Mouse (Mus musculus) urinary bladder, postnatal 10 days (tissue): ENCODE measurements at regions not wholly inside any gene's neighbourhood (a gene's known extent, or its start where the extent isn't known, plus 50 kb on each side); places are given as distances from the start of the nearest gene placed in this dataset.
A peak's percentile ranks its signal among the peaks of the same experiment; 100 is the strongest.

Experiments
- DNase-seq: peaks from one replicate; pipeline ENCODE4 v3.0.0; 2022; ENCODE audit warnings: low spot score

DNA sequence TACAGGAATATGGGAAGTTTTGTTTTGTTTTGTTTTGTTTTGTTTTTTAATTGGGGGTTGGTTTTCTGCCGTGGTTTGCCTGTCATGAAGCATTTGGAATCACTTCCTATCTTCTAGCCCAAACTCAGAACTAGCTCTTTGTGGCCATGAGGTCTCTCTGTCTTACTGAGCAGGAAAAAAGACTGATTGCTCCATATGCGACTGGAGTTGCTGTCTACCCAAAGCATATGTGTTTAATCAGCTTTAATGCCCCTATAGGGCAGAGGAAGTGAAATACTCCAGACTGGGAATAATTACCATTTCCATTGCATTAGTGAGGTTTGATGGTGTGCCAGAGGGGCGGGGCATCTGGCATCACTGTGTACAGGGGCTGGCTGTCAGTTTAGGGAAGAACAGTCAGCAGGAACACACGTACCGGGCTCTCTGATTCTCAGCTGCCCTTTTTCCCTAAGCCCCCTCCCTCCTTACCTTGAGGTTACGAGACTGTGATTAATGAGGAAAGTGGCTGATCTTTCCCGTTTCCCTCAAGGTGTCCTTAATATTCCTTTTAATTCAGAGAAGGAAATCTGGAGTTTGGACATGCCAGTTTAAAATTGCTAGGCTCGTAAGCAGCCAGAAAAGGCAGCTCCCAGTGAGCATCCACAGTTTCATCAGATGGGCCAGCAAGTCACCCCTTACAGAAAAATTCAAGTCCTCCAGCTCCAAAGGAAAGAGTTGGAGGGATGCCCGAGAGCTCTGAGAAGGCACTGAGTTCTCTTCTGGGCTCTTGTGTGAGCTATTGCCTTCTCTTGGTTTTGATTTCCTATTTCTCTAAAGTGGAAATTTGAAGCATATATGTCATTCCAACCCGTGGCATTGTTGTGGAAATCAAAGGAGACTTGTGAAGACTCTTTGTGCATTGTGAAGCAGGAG is 2482.1 kb upstream of the 5930422O12Rik start:
- no peak for DNase-seq

DNA sequence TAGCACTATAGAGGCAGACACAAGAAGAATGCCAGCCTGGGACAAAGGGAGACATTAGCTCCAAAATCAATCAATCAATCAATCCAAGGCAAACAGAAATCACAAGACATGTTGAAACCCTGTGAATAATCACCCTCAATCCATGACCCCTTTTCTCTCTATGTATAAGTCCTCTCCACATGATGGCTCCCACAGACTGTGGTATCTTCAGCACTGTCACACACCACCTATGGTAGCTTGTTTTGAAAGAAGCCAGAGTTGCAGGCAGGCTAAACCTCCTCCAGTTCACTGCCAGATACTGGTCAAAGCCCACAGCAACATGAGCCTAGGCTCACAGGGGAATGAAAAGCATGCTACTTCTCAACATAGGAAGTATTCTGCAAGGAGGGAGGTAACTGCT is 2475.7 kb upstream of the 5930422O12Rik start:
- DNase-seq: no peak

DNA sequence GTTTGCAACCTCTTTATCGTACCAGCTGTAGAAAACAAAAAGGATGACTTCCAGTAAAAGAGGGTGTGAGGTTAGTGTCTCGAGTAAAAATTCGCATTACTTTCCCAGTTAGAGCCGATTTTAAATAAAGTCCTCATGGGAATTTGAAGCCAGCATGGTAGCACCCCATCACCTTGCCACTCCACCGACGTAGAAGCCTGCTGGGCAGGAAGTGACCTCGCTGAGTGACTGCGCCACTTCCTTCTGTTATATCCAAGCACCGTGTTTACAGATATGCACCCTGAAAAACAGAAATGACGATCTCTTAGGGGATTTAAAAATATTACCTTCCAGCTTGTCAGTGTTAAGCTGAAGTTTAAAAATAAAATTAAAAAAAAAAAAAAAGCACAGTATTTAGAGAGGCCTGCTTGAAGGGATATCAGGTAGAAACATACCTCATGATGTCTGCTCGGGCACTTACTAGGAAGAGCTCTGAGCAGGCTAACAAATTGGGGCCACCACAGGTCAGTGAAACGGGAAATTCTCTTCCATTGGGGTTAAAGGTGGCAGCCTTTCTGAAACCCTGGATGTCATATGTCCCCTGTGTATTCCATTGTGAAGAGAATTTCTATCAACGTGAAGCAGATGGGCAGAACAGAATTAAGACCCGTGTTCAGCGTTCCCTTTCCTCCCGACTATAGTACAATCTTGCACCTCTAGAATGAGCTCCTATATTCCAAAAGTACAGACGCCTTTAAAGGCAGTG is 2468.9 kb upstream of the 5930422O12Rik start:
- DNase-seq: no peak

DNA sequence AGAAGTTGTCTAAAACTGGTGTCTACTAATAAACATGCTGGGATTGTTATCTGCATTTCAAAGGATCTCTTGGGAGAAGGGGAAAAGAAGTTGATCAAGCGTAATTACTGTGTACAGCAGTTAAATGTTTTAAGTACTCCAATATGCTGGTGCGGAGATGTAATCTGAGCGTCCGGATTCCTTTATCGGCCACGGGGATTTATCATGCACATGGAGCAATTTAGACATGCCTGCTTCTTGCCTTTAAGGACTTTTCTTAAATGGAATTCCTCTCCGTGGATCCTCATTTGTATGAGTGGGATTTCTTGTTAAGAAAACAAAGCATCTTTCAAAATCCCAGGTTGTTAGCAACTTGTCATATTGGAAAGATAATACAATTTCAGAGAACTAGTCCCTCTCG is 2468.0 kb upstream of the 5930422O12Rik start:
- no peak for DNase-seq

DNA sequence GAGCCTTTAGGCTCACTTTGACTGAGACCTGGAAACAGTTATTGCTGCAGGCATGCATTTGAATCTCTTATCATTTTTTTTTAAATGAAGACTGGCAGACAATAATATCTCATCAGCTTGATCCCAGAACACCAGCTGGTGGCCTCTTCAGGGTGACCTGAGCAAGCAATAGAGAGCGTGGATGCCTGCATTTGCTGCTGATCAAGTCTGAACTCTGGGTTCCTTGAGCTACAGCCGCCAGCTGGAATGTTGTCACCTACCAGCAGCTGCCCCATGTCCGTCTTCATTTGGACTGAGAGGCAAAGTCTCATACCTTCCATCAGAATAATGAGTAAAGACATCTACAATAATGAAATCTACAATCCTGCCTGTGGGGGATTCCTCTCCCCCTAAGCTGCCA is 2466.3 kb upstream of the 5930422O12Rik start:
- no peak for DNase-seq

DNA sequence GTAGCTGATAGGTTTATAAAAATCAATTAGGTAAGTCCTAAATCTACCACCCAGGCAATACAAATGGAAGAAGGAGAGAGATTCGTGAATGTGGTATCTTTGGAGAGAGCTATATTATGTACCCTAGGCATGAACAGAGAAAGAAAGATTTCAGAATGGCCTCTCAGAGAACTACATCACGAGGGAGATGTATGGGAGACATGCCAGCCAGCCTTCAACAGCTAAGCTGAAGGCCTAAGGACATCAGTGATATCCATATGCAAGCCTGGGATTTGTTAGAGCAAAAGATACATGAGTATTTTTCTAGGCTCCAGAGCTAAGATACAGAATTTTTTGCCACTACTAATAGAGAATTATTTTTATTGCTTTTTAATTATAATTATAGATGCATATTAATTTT is 2445.7 kb upstream of the 5930422O12Rik start:
- no peak for DNase-seq

DNA sequence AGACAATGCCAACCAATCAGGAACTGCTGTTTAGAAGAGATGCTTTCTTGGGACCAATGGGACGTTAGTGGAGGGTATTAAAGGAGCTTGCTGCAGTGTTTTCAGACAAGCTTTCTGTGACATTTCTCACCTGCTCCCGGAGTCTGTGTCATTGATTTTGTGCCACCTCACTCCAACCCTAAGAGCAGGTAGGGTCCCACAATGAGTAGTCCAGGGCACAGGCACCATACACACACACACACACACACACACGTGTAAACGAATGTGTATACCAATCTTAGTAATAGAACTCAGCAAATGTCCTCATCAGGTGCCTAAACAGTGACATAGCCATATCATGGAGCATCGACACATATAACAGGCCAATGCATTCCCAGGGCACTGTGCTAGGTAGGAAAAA is 2440.5 kb upstream of the 5930422O12Rik start:
- DNase-seq: no peak

DNA sequence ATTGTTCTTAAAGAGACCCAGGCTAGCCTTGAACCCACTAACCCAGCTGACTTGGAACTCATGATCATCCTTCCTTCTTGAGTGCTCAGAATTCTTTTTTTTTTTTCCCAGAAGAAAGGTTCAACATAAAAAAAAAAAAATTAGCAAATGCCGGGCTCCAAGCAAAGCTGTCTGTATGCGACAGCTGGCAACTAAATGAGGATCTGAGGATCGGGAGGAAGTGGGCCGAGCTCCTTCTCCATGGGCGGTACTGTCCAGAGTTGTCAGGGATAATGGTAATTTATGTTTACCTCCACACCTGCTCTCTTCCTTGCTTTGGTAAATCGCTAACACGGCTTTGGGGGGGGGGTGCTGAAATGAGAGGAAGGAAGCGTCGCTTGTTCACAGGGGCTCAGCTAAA is 2429.9 kb upstream of the 5930422O12Rik start:
- DNase-seq: no peak

DNA sequence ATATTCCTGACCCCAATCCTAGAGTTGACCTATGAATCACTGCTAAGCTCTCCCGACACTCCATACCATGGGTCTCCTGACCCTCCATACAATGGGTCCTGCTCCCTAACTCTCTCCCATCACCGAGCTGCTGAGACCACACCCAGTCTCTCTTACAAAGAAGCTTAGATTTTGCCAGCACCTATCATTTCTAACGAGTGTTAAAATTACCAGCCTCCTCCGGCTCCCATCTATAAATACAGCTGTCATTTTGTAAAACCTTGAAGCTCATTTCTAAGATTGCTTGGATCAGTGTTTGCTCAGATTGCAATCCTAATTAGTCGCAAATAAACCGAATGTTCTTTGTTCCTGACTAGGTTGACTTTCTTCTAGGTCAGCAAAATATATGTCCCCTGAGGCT is 2428.4 kb upstream of the 5930422O12Rik start:
- no peak for DNase-seq

DNA sequence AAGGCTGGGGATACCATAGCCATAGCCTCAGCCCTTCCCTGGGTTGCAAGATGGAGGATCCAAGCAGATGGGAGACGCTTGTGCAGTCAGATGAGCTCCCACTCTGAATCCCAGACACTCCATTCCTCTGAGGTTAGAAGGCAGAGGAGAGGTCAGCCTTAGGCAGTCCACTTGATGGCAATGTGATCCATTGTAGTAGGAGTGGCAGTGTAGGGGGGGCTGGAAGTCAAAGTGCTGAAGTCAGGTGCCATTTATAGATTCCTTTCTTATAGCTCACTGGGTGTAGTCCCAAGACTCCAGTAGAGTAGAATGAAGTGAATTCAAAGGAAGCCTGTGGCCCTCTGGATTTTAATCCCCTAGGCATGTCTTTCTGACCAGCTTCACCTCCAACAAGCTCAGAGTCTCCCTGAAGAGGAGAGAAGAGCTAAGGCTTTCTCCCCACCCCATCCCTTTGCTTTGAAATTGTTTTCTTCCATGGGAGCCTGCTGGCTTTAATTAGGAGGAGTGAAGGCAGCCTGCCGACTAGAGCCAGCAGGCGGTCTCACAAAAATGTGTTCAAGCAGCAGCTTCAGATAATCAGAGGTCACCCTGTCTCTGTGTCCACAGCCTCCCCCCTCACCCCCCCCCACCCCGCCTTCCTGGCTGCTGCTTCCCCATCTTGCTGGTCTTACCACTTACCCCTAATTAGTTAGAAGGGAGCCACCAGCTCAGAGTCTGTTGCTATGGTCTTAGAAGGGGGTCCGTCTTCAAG is 2426.4 kb upstream of the 5930422O12Rik start:
- DNase-seq: no peak

DNA sequence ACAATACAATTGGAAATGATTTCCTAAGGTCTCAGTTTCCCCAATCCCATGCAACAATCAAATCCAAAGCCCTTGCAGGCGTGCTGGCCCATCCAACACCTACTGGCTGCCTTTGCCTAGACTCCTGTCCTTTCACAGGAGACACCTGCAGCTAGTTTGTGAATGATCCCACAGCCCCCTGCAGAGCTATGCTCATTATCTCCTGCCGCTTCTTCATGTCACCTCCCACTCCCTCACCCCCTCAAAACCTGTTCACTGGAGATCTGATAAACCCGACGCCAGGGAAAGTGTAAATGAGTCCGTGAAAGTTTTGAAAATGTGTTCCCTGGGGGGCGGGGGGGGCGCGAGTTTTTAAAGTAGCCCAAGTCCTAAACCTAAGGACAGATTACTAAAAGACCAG is 2420.2 kb upstream of the 5930422O12Rik start:
- no peak for DNase-seq

DNA sequence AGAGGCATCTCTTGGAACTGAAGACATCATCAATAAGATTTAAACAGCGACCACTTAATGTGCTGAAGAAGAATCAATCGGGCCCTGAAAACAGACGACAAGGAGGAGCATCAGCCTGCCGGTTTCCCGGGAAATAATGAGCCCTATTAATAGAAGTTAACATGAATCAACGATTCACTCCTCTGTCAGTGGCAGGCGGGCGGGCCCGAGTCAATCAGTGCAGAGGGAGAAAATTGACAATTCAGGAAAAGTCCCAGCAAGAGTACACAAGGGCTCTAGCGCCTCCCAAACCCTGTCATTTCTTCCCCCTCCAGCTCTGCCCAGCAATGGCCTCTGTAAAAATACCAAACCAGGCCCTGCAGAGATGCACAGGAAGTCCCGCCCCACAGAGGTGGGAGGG is 2416.4 kb upstream of the 5930422O12Rik start:
- DNase-seq: no peak

DNA sequence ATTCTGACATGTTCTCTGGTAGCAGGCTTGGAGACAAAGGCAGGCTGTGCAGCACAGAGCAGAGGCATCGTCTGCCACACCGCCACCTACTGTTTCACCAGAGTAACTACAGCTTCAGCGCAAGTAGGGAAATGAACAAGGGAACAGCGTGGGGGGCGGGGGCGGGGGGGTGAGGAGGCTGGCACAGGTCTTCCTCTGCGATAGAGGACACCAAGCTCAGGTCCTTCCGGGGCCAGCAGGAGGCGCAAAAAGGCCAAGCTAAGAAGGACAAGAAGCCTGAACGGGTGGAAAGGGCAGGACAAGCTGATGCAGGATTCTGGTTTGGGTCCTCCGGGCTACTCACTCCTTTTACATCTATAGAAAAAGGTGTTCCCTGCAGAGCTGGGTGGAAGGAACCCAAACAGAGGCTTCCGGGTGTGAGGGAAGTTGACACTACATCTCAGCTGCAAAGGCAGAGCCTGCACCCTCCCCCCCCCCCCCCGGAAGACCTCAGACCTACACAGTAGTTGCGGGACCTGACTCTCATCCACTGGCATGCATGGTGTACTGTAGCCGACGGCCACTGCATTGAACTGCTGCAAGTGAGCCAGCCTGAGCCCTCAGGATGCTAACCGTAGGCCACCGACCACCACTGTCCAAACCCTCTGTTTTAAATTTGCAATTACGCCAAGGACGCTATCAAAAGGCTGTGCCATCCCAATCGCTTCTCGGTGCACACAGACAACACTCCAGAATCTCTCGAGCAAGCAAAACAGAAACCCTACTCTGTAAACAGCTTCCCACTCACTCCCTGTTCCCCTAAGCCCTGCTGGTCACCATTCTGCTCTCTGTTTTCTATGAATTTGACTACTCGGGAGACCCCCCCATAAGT is 2396.6 kb upstream of the 5930422O12Rik start:
- no peak for DNase-seq

DNA sequence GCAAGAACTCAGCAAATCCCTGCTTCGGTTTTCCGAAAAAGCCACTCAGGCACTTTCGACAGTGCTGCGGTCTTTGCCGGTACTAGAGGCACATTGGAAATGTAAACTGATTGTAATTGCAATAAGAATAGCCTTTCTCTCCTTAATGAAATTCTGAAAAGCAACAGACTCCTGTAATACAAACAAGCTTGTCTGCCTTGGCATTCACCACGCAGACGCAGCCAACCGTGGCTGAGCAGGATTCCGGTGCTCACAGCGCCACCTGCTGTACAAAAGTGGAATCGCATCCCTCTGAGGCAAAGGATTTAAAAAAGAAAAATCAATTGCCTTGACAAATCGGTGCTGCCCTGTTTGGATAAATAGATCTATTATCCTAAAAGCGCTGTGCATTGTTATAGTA is 2395.2 kb upstream of the 5930422O12Rik start:
- peak; percentile 61 for DNase-seq

DNA sequence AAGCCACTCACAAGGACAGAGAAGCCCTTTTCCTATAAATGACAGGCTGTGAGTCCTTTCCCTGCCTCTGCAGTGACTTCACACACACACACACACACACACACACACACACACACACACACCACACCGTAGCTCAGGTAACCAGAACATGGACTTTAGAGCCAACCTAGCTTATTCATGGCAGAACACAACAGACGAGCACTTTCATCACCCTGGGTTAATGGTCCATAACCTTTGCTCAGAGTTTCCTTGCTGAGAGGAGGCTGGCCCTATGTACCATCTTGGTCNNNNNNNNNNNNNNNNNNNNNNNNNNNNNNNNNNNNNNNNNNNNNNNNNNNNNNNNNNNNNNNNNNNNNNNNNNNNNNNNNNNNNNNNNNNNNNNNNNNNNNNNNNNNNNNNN is 2391.6 kb upstream of the 5930422O12Rik start:
- DNase-seq: no peak
